Mouse (Mus musculus) cerebellum, adult (tissue): Measurements from ENCODE around the gene Nrde2.

Experiments
- ATAC-seq: cut with Nextera tagmentation; 2 replicates; pipeline ENCODE4 v1.9.2; 2017; ENCODE audit warnings: mild to moderate bottlenecking, moderate library complexity, mixed read lengths; ENCODE audit not compliant: insufficient number of reproducible peaks, low FRiP score, low TSS enrichment

The Nrde2 gene

DNA sequence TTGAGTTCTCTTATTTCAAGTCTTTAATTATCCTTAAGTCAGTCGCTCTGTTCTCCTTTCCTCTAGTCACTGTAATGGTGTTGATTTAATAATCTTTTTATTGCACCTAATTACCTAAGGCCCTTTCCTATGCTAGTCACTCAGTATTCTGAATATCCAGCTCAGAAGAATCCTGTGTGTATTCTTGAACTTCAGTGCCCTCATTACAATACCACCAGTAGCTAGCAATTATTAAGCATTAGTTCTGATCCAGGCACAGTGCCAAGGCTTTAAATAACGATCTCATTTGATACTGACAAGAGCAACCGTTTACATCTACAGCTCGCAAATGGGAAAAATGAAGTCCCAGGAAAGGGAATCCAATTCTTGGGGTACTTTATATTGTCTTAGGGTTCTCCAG, 83.7 kb downstream of the Nrde2 start:
- ATAC-seq, result no peak
